Comparison of ENCODE assay signal across 13 mouse cellular contexts in the genomic region with DNA sequence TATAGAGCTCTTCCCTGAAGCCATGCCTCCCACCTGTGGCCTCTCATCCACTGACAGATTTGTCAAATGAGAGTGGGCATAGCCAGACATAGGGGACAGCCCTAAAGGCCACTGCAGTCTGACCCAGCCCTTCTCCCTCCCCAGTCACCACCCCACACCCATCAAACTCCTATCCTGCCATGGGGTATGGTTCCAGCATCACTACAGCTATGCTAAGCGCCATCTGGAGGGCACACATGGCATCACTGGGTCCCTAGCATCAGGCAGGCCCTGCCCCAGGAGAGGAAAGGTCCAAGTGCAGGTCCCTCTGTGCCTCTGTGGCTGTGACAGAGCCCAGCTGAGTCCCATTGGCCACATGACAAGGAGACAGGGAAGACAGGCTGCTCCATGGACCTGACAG. TPM values are rescaled to one million over a fixed set of nuclear protein-coding genes. Genes with fewer than 3 reads are reported as not detected.
A peak's percentile ranks its signal among the peaks of the same experiment; 100 is the strongest.
DNase-seq lines count a peak whose midpoint lies in the region; ATAC-seq and TF ChIP-seq lines count a peak whose summit lies in the region.
"Had no signal": no experiment of that assay in that cellular context is flagged by ENCODE, and none has a peak within 500 bp of the region (broad histone marks: within the 10 kb centered on the region; RNA-seq: fewer than 3 reads in every experiment).

No protein-coding gene starts in this region.

- 13% methylated on average over 1 of the region's 1 CpGs for WGBS in cerebellum, adult 2 months
- WGBS in intestine, postnatal 0 days = 19% methylated on average over 1 of the region's 1 CpGs
- 21% methylated on average over 1 of the region's 1 CpGs for WGBS in intestine, embryonic 16.5 days
- 6% methylated on average over 1 of the region's 1 CpGs for WGBS in stomach, embryonic 16.5 days

- no peak overlapping the region for H3K27ac ChIP-seq in cerebellum, adult 2 months (ENCODE audit: insufficient read depth, low read length)
- no peak overlapping the region for H3K27ac ChIP-seq in intestine, postnatal 0 days (ENCODE audit: low read depth, low read length)
- H3K27ac ChIP-seq in intestine, embryonic 16.5 days (ENCODE audit: low read length) = no peak overlapping the region
- no peak overlapping the region for H3K27ac ChIP-seq in testis, adult 2 months (ENCODE audit: control insufficient read depth, insufficient read depth, low read depth, low read length)
- H3K27ac ChIP-seq in stomach, embryonic 16.5 days (ENCODE audit: low read length) = no peak overlapping the region
- H3K27ac ChIP-seq: hindbrain, embryonic 15.5 days; limb, embryonic 15.5 days had no signal

- TF ChIP-seq POLR2A in cerebellum, adult 2 months (IDR thresholded peaks at IDR 0.05; ENCODE audit: borderline replicate concordance, insufficient read depth, low read length) = no peak
- TF ChIP-seq POLR2A in testis, adult 2 months (IDR thresholded peaks at IDR 0.05; ENCODE audit: control insufficient read depth, low read depth, low read length) = no peak

- H3K4me2 ChIP-seq in intestine, postnatal 0 days (replicated peaks; ENCODE audit: low read depth) = no peak overlapping the region
- H3K4me2 ChIP-seq in intestine, embryonic 16.5 days (ENCODE audit: low read depth, low read length) = no peak overlapping the region
- H3K4me2 ChIP-seq in stomach, embryonic 16.5 days (ENCODE audit: low read depth, low read length) = no peak overlapping the region
- H3K4me2 ChIP-seq: hindbrain, embryonic 15.5 days; limb, embryonic 15.5 days had no signal

- no peak overlapping the region for H3K9ac ChIP-seq in intestine, postnatal 0 days (ENCODE audit: low read depth, low read length)
- no peak overlapping the region for H3K9ac ChIP-seq in intestine, embryonic 16.5 days (ENCODE audit: low read depth, low read length)
- H3K9ac ChIP-seq in stomach, embryonic 16.5 days (ENCODE audit: low read length) = no peak overlapping the region
- H3K9ac ChIP-seq: hindbrain, embryonic 15.5 days; limb, embryonic 15.5 days had no signal

- no peak for DNase-seq in cerebellum, adult 2 months
- no peak for DNase-seq in cerebellum, adult 9-10 months
- no peak for DNase-seq in testis, postnatal 14 days (ENCODE audit: low spot score)
- DNase-seq in gastrocnemius, postnatal 36 days = no peak

- no peaks in the 10 kb centered on the region for H3K9me3 ChIP-seq in intestine, postnatal 0 days (ENCODE audit: control insufficient read depth)
- no peaks in the 10 kb centered on the region for H3K9me3 ChIP-seq in intestine, embryonic 16.5 days (ENCODE audit: control insufficient read depth, low read length)
- no peaks in the 10 kb centered on the region for H3K9me3 ChIP-seq in stomach, embryonic 16.5 days (replicated peaks; ENCODE audit: control insufficient read depth, low read length)
- H3K9me3 ChIP-seq: hindbrain, embryonic 15.5 days; limb, embryonic 15.5 days had no signal

- intact Hi-C loops in gastrocnemius, postnatal 36 days (cut with DNase I) = no loop called here

- no peaks in the 10 kb centered on the region for H3K36me3 ChIP-seq in intestine, postnatal 0 days (ENCODE audit: control insufficient read depth, insufficient read depth)
- no peaks in the 10 kb centered on the region for H3K36me3 ChIP-seq in intestine, embryonic 16.5 days (ENCODE audit: control insufficient read depth, insufficient read depth, low read length)
- H3K36me3 ChIP-seq in testis, adult 2 months (ENCODE audit: control insufficient read depth, insufficient read depth, low read length) = no peaks in the 10 kb centered on the region
- no peaks in the 10 kb centered on the region for H3K36me3 ChIP-seq in stomach, embryonic 16.5 days (ENCODE audit: control insufficient read depth, insufficient read depth, low read length)
- H3K36me3 ChIP-seq: hindbrain, embryonic 15.5 days; limb, embryonic 15.5 days had no signal

- no peaks in the 10 kb centered on the region for H3K4me1 ChIP-seq in cerebellum, adult 2 months (ENCODE audit: control insufficient read depth, insufficient read depth, low read length)
- H3K4me1 ChIP-seq in intestine, postnatal 0 days (replicated peaks; ENCODE audit: control insufficient read depth, insufficient read depth, low read length) = no peaks in the 10 kb centered on the region
- peaks cover 3% of the 10 kb centered on the region; the same call in 1 of the 2 replicates for H3K4me1 ChIP-seq in intestine, embryonic 16.5 days (ENCODE audit: control insufficient read depth, insufficient read depth, low read length)
- no peaks in the 10 kb centered on the region for H3K4me1 ChIP-seq in testis, adult 2 months (ENCODE audit: control insufficient read depth, insufficient read depth, low read length)
- no peaks in the 10 kb centered on the region for H3K4me1 ChIP-seq in stomach, embryonic 16.5 days (ENCODE audit: control insufficient read depth, insufficient read depth, low read length)
- H3K4me1 ChIP-seq: hindbrain, embryonic 15.5 days; limb, embryonic 15.5 days had no signal

- TF ChIP-seq CTCF in cerebellum, adult 2 months (IDR thresholded peaks at IDR 0.05; ENCODE audit: borderline replicate concordance, insufficient read depth, low read depth, low read length) = peak; percentile 73
- TF ChIP-seq CTCF in intestine, postnatal 0 days (IDR thresholded peaks at IDR 0.05; ENCODE audit: low read depth) = peak; percentile 75
- peak; percentile 40; the same call in 1 of the 2 replicates for TF ChIP-seq CTCF in testis, adult 2 months (IDR thresholded peaks at IDR 0.05; ENCODE audit: control insufficient read depth, insufficient read depth, insufficient replicate concordance, low read depth, low read length)

- H3K4me3 ChIP-seq in cerebellum, adult 2 months (replicated peaks; ENCODE audit: insufficient read depth, low read depth, low read length) = no peak overlapping the region
- H3K4me3 ChIP-seq in intestine, postnatal 0 days (ENCODE audit: low read depth, low read length) = no peak overlapping the region
- no peak overlapping the region for H3K4me3 ChIP-seq in intestine, embryonic 16.5 days (ENCODE audit: low read length)
- H3K4me3 ChIP-seq in testis, adult 2 months (ENCODE audit: control insufficient read depth, low read depth, low read length) = no peak overlapping the region
- H3K4me3 ChIP-seq in stomach, embryonic 16.5 days (replicated peaks; ENCODE audit: low read length) = no peak overlapping the region
- H3K4me3 ChIP-seq: hindbrain, embryonic 15.5 days; limb, embryonic 15.5 days had no signal

- no peaks in the 10 kb centered on the region for H3K27me3 ChIP-seq in cerebellum, adult 2 months (ENCODE audit: control insufficient read depth, insufficient read depth, low read length)
- H3K27me3 ChIP-seq in intestine, postnatal 0 days (replicated peaks; ENCODE audit: control insufficient read depth, insufficient read depth, low read length) = no peaks in the 10 kb centered on the region
- H3K27me3 ChIP-seq in intestine, embryonic 16.5 days (replicated peaks; ENCODE audit: control insufficient read depth, insufficient read depth, low read length) = no peaks in the 10 kb centered on the region
- H3K27me3 ChIP-seq in testis, adult 2 months (ENCODE audit: control insufficient read depth, insufficient read depth, low read length) = no peaks in the 10 kb centered on the region
- H3K27me3 ChIP-seq in stomach, embryonic 16.5 days (ENCODE audit: control insufficient read depth, insufficient read depth, low read length) = no peaks in the 10 kb centered on the region
- H3K27me3 ChIP-seq: hindbrain, embryonic 15.5 days had no signal

- ATAC-seq in intestine, postnatal 0 days = peak; percentile 20; the same call in 1 of the 2 replicates
- ATAC-seq in intestine, embryonic 16.5 days = no peak
- ATAC-seq in stomach, embryonic 16.5 days (ENCODE audit: insufficient read depth, low FRiP score) = peak; percentile 40; the same call in 1 of the 2 replicates
- ATAC-seq: midbrain, embryonic 16.5 days had no signal

RNA-seq across cellular contexts. Expression of gene Oas1d, which starts 12.7 kb away (rescaled TPM):
- not detected in 2 replicates for polyA plus RNA-seq in cerebellum, adult 2 months (2012; rRNA removed)
- 0.18 and 0.25 TPM in 2 replicates for polyA plus RNA-seq in intestine, postnatal 0 days (2015; fragmentation: Nextera tagmentation; extraction: Ambion mirVana)
- 0.06 TPM in 1 of 2 replicates, not detected in the other for polyA plus RNA-seq in intestine, embryonic 16.5 days (2015; fragmentation: Nextera tagmentation; extraction: Ambion mirVana)
- not detected in 2 replicates for polyA plus RNA-seq in testis, adult 2 months (2012; rRNA removed)
- not detected in 2 replicates for polyA plus RNA-seq in stomach, embryonic 16.5 days (2015; fragmentation: Nextera tagmentation; extraction: Ambion mirVana)
- not detected for total RNA-seq in gastrocnemius, postnatal 36 days (2021)
- total RNA-seq: layer of hippocampus, adult 8-10 months had no signal
- polyA plus RNA-seq: gonadal fat pad, adult 2 months; hindbrain, embryonic 15.5 days; limb, embryonic 15.5 days had no signal

RNA-seq across cellular contexts. Expression of gene Oas1a, which starts 19.7 kb away (rescaled TPM):
- polyA plus RNA-seq in cerebellum, adult 2 months (2012; rRNA removed) = 1.6 and 1.9 TPM in 2 replicates
- 65.4 and 65.6 TPM in 2 replicates for polyA plus RNA-seq in intestine, postnatal 0 days (2015; fragmentation: Nextera tagmentation; extraction: Ambion mirVana)
- 8.9 and 9.8 TPM in 2 replicates for polyA plus RNA-seq in intestine, embryonic 16.5 days (2015; fragmentation: Nextera tagmentation; extraction: Ambion mirVana)
- 0.27 and 0.42 TPM in 2 replicates for polyA plus RNA-seq in testis, adult 2 months (2012; rRNA removed)
- 2.4 and 3.0 TPM in 2 replicates for polyA plus RNA-seq in stomach, embryonic 16.5 days (2015; fragmentation: Nextera tagmentation; extraction: Ambion mirVana)
- under 1 TPM in 1 of 2 experiments, not detected in 1; 0.13 TPM for total RNA-seq in gastrocnemius, postnatal 36 days (2021)

RNA-seq across cellular contexts. Expression of gene Oas1g, which starts 39.6 kb away (rescaled TPM):
- 0.35 and 0.47 TPM in 2 replicates for polyA plus RNA-seq in cerebellum, adult 2 months (2012; rRNA removed)
- 30.9 and 31.8 TPM in 2 replicates for polyA plus RNA-seq in intestine, postnatal 0 days (2015; fragmentation: Nextera tagmentation; extraction: Ambion mirVana)
- polyA plus RNA-seq in intestine, embryonic 16.5 days (2015; fragmentation: Nextera tagmentation; extraction: Ambion mirVana) = 1.5 and 2.6 TPM in 2 replicates
- polyA plus RNA-seq in testis, adult 2 months (2012; rRNA removed) = 0.24 TPM in 1 of 2 replicates, not detected in the other
- 1.0 and 1.1 TPM in 2 replicates for polyA plus RNA-seq in stomach, embryonic 16.5 days (2015; fragmentation: Nextera tagmentation; extraction: Ambion mirVana)
- under 1 TPM in 1 of 2 experiments, not detected in 1; 0.27 TPM for total RNA-seq in gastrocnemius, postnatal 36 days (2021)
- polyA plus RNA-seq: midbrain, embryonic 16.5 days had no signal
